Mouse (Mus musculus): ENCODE results near the gene Gpc5.

Gene Gpc5

DNA sequence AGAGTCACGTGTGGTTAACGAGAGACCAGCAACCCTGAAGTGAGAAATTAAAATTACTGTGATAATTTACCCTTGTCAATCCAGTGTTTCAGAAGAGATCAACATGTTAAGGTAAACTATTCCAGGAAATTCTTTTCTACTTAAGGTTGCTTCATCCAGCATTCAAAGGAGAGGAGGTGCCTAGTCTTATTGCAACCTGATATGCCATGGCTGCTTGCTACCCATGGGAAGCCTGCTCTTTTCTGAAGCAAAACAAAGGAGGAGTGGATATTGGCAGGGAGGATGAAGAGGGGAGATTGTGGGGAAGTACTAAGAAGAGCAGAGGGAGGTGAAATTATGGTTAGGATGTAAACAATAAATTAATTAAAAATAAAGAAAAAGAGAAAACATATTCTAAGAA is 15.5 kb downstream of the Gpc5 start:
- no peak for DNase-seq

DNA sequence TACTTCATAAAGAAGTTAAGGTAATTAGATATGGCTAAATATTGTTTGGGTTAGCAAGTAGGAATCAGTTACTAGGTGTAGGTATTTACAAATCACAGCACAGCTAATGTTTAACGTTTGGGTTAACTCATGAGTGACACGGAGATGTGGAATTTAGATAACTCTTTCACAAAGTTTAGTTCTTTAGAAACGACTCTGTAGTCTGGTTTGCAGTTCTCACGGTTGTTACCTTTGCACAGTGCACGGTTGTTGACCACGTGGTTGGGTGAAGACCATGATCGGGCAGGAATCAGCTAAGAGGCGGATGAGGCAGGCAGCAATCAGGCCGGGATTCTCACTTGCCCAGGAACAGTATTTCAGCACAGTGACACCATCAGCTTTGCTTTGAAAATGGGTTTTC is 26.6 kb downstream of the Gpc5 start:
- no peak for DNase-seq

DNA sequence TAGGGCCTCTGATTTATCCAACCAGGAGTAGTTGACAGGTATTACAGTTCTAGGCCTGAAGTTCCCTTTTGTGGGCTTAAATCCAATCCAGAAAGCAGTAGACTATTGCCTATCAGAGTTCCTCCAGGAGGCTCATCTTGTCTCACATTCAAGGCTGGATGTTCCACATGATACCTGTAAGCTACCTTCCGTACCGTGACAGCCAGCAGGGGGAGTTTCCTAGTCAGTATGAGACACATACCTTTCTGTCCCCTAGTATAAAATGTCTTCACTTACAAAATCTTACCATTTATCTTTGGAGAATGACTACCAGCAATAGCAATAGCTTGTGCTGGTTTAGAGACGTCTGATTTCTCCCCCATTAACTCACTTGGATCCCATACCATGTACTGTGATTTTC is 56.8 kb downstream of the Gpc5 start:
- no peak for DNase-seq

DNA sequence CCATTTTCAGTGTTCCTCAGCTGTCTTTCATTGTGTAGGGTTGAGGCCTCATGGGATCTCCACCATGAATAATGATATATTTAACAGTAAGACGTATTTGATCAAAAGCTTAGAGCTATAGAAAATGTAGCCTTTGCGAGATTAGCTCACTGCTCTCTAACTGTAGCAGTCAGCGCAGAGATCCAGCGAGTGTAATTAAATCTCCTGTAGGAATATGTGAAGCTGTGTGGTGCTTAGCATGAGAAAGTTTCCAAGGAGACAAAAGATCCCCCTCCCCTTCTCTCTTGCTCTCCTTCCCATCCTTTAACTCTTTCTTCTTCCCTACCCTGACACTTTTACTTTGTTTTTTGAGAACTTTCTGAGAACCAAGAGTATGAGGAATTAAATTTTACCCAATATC is 64.6 kb downstream of the Gpc5 start:
- no peak for DNase-seq

DNA sequence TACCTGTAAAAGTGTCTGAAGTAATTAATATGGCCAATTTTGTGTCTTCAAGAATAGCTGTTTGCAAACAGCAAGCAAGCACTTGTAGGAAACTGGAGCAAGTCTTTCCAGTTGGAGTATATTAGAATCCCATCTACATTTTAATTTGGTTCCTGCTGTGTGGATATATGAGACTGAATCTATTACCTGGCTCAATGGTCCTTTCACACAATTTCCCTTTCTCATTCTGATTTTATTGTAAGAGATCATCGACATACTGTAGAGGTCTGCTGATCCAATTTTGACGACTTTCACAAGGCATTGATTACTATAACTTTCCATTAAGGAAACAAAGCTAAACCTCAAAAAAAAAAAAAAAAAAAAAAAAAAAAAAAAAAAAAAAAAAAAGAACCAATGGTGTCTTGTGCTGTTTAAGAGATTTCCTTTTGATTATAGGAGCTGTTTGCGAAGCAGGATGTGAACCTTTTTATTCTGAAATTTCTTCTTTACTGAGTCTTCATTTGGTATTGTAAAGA is 85.4 kb downstream of the Gpc5 start:
- DNase-seq: no peak

DNA sequence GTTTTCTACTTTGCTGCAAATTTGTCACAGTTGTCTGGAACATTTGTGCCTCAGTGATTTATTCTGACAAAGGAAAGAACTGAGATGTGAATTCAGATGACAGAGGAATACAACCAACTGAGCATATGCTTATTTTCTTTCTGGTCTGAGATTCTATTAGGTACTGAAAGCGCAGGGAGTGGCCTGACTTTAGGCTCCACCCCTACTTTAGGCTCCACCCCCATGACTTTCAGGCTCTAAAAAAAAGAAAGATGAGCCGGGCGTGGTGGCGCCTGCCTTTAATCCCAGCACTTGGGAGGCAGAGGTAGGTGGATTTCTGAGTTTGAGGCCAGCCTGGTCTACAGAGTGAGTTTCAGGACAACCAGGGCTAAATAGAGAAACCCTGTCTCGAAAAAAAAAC is 87.9 kb downstream of the Gpc5 start:
- no peak for DNase-seq

GRCm38 (mm10) chr14:115188256-115188655 is 96.2 kb downstream of the Gpc5 start:
- no peak for DNase-seq

DNA sequence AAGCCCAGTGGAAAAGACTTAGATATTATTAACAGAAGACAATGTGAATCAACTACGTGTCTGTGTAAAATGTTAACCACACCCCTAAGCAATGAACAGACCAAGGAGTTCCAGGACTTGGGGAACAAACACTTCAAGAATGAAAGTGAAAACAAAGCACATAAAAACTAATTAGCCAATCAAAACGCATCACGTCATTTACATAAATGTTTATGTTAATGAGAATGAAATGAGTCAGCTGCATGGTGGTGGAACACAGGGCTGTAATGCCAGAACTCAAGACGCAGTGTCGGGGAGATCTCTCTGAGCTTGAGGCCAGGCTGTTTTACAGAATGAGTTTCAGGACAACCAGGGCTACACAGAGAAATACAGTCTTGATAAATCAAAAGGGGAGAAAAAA is 136.1 kb downstream of the Gpc5 start:
- DNase-seq: no peak

DNA sequence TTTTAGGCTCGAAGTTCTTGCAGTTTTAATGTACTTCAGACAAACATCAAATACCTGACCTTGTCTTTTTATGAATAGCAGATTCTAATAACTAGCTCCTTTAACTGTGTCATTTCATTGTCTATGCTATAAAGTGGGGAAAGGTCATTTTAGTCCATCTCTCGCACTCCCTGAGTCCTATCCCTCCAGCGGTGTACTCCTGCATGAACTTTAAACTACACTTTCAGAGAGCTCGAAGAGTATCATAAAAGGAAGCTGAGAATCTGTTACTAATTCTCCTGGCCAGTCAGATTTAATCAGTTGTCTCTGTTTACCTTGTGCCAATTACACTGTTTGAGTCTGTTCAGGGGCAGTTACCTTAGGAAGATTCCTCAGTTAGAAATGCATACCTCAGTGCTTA is 144.4 kb downstream of the Gpc5 start:
- DNase-seq: no peak

DNA sequence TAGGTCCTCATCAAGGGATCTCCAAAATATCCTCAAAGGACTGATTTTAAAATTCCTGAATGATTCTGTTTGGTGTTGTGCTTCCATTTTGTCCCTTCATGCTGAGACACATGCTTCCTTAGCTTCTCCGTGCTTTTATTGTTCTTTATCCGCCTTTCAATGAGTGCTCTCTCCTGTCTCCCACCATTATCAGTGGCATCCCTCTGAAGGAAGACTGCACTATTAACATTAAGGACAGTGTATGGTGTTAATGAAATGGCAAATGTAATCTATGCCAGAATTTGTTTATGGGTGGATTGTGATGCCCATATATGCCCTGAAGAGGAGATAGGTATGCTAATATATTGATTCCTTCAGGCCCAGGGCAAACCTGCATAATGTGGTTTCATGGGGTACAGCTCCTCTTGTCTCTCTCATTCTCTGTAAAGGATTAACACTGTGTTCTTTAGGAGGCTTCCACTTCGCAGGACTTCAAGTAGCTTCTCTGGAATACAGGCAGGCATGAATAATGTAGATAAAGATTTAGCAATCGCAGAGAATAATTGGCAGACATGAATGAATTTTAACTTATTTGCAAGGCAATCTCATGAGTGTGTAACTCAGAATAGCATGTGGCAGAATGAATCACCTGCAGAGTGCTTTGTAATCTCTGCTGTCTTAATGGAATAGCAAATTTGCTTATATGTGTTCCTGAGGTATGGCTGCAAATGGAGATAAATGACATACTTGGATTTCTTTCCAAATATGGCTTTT is 148.8 kb downstream of the Gpc5 start:
- DNase-seq: no peak

GRCm38 (mm10) chr14:115250537-115250936 is 158.5 kb downstream of the Gpc5 start:
- no peak for DNase-seq

DNA sequence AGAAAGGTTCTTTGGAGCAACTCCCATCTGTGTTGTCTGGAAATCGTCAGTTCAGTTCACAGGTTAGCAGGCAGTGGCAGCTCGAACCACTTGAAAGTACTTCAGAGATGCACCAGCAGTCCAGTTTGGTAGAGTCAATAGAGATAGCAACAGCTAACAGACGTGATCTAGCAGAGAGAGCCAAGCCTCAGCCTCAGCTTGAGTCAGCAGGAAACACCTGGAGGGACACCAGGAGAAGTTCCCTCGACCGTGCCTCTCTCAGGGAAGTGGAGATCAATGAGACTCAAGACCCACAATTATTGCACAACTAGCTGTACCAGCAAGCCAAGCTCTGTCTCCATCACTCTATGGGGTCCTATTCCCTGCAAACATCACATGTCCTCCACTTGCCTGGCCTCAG is 159.8 kb downstream of the Gpc5 start:
- no peak for DNase-seq

DNA sequence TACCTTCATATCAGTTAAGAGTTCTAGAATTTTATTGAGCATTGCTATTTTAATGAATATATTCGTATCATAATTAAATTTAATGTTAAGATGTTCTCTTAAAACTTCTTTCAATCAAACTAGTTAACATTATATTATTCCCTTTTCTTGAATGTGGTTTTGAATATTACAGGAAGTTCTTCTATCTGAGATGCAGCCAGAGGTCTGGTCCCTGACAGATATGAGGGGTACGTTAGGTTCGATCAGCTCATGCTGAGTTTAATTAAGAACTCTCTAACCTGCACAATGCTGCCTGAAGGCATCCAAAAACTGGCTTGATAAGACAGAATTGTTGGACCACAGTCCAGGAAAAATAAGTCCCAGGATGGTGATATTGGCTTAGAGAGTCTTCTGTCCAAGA is 161.1 kb downstream of the Gpc5 start:
- no peak for DNase-seq

DNA sequence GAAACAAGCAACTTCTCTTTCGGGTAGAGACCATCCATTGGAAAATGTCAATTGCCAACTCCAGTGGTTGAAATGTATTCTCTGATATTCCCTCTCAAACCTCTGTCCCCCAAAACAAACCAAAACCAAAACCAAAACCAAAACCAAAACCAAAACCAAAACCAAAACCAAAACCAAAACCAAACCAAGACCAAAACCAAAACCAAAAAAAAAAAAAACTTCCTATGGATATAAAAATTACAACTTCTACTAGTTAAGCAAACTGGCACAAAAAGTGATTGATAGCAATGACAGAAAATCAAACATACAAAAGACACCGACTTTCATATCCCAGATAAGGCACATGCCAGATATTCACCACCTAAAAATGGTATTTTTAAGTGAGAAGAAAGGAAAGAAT is 161.7 kb downstream of the Gpc5 start:
- DNase-seq: no peak

- DNase-seq: no peak
Measured at GRCm38 (mm10) chr14:115269703-115270402, 177.8 kb downstream of the Gpc5 start.

DNA sequence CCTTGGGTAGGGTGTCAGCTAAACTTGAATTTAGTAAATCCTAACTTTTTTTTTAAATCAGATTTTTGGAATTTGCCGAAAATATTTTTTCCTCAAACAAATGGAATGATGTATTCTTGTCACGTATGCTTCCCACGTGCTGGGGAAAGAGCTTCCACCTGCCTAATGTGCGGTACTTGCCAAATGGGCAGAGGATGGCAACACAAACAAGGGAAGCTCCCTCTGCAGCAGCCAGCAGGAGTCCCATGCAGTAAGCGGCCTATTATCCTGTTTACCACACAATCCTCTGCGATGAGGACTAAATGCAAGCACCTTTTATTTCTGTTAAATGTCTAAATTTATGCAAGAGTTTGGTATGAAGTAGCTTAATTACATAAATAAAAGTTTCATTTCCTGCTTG is 178.4 kb downstream of the Gpc5 start:
- DNase-seq: no peak

GRCm38 (mm10) chr14:115282782-115283181 is 190.8 kb downstream of the Gpc5 start:
- no peak for DNase-seq

- no peak for DNase-seq
Measured at GRCm38 (mm10) chr14:115324247-115324646, 232.2 kb downstream of the Gpc5 start.

DNA sequence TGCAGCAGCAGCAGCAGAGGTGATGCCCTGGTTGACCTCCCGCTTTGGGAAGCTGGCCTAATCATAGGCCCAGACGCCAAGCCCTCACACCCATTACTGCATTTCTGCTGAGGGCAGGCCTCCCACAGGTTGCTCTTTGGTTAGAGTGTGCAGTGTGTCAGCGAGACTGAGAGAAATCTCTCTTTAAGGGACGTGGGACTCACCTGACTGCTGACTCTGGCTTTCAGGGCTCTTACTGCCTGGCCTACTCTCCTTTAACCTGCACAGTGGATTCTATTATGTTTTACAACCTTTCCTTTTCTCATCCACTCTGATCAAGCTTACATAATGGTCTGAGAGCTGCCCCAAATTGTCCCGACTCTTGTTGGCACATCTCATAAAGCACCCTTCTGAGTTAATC is 234.4 kb downstream of the Gpc5 start:
- DNase-seq: no peak

DNA sequence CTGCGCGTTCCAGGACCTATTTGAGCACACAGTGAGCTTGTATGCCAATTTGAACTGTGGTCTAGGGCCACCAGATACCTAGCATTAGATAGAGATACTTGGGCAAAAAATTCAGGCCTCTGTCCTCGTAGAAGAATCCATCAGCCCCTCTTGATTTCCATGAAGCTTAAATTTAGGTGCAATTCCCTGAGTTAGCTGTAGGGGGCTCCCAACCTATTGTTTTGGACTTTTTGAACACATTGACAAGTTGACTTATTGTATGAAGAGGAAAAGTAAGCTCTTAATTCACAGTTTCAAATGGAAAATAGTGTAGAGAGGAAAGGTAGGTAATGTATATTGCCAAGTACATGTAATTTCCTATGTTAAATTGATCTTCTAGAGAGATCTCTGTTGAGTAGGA is 247.1 kb downstream of the Gpc5 start:
- DNase-seq: no peak

- no peak for DNase-seq
Measured at GRCm38 (mm10) chr14:115342597-115342996, 250.6 kb downstream of the Gpc5 start.

DNA sequence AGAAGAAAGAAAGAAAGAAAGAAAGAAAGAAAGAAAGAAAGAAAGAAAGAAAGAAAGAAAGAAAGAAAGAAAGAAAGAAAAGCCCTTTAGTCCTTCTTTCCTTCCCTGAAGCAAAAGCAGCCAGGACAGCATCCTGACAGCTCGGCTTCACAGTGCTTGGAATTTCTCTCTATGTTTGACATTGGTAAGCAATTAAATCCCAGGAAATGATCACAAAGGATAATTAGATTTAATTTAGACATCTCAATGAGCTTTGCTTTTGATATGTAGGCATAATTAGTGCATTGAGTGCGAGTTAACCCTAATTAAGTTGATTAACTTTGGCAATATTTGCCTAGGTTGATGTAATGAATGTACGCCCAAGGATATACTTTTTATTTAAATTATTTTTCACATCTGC is 257.4 kb downstream of the Gpc5 start:
- DNase-seq: no peak

DNA sequence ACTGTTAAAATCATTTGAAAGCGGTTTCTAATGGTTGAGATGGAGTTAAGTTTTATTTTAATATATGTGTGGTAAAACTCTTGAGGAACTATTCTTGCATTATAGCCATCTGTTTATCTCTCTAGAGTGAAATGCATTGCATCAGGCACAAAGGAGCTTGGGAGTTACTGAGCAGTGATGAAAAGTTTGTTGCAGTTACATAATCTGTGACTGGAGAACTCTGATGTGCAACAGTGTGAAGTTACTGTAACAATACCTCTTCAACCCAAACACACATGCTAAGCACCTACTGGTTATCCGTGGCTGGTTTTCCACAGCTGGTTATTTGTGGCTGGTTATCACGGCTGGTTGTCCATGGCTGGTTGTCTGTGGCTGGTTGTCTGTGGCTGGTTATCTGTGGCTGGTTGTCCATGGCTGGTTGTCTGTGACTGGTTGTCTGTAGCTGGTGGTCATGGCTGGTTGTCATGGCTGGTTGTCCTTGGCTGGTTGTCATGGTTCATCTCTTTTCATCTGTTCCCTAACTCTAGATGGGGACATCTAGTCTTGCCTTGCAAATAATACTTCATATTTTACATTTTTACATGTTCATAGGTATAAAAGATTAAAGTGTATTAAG is 273.4 kb downstream of the Gpc5 start:
- DNase-seq: no peak

DNA sequence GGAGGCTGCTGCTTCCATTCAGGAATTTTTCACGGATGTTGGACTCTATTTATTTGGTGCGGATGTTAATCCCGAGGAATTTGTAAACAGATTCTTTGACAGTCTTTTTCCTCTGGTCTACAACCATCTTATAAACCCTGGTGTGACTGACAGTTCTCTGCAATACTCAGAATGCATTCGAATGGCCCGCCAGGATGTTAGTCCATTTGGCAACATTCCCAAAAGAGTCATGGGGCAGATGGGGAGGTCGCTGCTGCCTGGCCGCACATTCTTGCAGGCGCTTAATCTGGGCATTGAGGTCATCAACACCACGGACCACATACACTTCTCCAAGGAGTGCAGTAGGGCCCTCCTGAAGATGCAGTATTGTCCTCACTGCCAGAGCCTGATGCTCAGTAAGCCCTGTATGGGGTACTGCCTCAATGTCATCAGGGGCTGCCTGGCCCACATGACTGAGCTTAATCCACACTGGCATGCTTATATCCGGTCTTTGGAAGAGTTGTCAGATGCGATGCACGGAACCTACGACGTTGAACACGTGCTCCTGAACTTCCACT is 277.7 kb downstream of the Gpc5 start:
- DNase-seq: no peak
